Mouse (Mus musculus): ENCODE results near the gene Ube2d3.

Ube2d3 gene

DNA sequence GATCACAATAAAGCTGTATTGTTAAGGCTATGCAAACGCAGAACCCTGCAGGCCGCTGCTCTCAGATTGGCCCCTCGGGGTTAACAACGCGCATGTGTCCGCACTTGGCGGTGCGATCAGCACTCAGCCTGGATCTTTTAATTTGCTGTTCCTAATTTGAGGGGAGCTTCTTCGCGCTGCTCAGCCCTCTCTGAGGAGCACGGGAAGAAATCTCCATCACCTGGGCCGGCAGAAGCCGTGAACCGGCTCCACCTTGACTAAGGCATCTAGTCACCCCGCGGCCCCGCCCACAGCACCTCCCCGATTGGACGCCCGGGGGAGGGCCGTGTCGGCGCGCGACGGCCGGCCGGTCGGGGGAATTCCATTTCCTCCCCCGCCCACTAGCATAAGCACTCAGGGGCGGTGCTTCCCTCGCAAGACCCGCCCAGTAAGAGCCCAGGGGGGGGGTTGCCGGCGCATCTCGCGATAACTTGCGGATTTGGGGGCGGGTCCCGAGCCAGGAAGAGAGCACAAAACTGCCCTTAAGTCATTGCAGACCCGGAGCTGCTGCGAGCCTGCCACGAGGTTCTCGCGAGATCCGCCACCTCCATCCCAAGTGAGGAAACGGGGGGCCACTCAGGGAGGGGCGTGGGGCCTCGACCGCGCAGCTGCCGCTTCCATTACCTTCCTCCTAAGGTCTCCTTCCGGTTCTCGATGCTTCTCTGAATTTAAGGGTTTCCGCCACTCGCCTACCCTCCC, at the start of gene Ube2d3:
Gene Ube2d3 (plus strand): TSS at position 392 of the 738 bp plus-strand sequence.
- DNase-seq: peak; percentile 99 to 100

DNA sequence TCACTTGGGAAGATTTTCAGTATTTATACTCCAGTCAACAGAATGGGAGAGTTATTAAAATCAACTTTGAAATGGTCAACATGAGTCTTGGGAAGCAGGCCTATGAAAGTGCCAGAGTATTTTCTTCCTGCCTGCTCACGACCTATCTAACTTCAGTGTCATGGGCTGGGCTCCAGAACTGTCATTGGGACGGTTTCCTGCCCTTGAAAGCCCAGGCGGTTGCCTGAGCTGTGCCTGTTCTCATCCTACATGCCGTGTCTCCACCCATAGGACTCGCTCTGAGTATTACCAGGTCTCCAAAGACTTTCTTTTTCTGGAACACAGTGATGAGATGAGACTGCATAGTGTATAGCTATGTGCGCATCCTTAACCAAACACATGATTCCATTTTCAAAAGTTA, 44.8 kb upstream of the Ube2d3 start:
- no peak for DNase-seq

DNA sequence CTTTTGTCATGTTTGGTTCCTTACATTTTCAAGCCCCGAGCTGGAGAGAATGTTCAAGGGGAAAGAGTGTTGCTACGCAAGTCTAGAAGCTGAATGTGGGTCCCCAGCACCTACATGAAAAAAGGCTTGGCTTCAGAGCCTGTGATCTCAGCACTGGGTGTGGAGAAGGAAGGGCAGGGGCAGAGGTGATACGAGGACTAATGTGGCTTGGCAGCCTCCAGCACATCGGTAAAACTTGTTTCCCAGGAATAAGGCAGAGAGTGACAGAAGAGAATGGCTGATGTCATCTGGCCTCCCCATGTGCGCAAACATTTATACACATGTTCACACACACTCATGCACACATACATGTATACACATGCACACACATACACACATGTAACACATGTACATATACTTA, 42.9 kb upstream of the Ube2d3 start:
- no peak for DNase-seq

DNA sequence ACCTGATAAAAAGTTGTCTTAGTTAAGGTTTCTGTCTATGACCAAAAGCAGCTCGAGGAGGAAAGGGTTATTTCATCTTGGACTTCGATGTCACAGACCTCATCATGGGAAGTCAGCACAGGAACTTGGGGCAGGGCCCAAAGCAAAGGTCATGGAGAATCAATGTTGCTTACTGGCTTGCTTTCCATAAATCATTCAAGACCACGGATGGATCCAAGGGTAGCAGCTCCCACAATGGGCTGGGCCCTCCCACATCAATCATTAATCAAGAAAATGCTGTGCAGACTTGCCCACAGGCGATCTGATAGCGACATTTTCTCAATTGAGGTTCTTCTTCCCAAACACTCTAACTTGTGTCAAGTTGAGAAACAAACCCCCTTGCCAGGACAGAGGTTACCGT, 41.9 kb upstream of the Ube2d3 start:
- no peak for DNase-seq

GRCm38 (mm10) chr3:135397112-135397511, 40.8 kb upstream of the Ube2d3 start:
- no peak for DNase-seq

- DNase-seq: peak; percentile 94
Observed at GRCm38 (mm10) chr3:135402201-135402658, 35.7 kb upstream of the Ube2d3 start.

- peak; percentile 58 to 80 for DNase-seq
Observed at GRCm38 (mm10) chr3:135403211-135403610, 34.7 kb upstream of the Ube2d3 start.

DNA sequence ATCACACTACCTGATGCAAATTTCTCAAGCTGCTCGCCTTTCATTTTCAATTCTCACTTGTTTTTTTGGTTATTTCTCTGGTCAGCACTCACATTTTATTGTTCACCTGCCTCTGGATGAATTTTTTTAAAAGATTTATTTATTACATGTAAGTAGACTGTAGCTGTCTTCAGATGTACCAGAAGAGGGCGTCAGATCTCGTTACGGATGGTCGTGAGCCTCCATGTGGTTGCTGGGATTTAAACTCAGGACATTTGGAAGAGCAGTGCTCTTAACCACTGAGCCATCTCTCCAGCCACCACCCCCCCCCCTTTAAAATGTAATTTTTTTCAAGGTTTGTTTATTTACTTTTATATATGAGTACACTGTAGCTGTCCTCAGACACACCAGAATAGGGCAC, 34.1 kb upstream of the Ube2d3 start:
- no peak for DNase-seq

GRCm38 (mm10) chr3:135404599-135404998, 33.4 kb upstream of the Ube2d3 start:
- DNase-seq: no peak

DNA sequence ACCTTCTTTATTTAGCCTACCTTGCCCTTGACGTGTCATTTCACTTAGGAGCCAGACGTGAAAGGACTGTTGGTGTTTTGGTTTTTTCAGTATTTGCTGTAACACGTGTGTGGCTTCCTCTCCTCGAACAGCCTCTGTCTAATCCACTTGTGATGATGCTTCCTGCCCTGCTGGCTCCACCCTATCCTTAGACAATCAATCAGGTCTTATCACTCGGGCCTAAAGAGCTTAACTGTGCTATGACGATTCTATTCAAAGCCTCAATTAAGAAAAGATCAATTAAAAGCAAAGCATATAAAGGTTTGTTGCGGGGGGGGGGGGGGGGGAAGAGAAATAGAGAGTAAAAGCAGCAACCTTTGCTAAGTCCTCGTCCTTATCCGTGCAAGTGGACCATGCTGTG, 30.6 kb upstream of the Ube2d3 start:
- DNase-seq: no peak

- no peak for DNase-seq
Observed at GRCm38 (mm10) chr3:135409219-135409618, 28.7 kb upstream of the Ube2d3 start.

DNA sequence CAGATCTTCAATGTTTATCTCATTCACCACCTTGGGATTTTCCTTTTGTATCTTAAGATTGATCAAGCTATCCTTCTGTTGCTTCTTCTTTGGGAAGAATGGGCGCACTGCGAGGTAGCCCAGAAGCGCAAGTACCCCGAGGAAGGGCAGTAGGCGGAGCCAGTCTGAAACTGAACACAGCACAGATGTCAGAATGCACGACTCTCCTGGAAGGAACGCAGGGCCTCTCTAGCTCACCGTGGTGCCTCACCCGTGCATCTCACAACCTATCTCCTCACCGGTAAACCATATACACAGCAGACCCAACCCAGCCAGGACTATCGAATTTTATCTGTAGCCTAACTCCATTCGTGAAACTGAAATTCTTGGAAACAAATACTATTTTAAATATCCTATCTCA, 26.9 kb upstream of the Ube2d3 start:
- no peak for DNase-seq

DNA sequence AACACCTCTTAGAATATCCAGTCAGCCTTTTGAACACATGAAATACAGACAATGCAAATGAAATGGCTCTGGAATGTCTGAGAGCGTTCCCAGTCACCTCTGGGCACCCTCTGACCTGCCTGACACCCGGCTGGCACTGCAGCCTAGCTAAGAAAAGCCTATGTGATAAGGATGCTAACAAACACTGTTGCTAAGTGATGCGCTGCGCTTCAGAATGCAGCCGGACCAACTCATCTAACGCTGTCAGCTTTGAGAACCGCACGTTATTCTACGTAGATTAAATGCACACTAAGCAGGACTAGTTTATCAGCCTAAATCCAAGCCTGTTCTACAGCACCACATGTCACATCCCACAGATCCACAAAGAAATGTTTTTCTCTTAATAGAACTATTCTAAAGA, 26.1 kb upstream of the Ube2d3 start:
- DNase-seq: no peak

DNA sequence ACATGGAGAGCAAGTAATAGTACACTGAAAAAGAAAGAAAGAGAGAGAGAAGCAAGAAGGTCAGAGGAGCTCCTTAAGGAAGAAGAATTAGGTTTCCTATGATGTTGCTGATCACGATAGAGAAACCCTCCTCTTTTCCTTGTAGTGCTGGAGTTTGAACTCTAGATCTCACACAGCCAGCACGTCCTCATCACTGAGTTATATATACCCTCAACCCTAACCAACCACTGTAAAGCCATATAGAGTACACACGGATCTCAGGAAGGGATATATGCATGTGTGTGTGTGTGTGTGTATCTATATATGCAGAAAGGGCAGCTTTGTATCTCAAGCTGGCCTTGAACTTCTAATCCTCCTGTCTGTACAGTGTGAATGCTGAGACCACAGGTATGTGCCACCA, 20.7 kb upstream of the Ube2d3 start:
- DNase-seq: no peak

DNA sequence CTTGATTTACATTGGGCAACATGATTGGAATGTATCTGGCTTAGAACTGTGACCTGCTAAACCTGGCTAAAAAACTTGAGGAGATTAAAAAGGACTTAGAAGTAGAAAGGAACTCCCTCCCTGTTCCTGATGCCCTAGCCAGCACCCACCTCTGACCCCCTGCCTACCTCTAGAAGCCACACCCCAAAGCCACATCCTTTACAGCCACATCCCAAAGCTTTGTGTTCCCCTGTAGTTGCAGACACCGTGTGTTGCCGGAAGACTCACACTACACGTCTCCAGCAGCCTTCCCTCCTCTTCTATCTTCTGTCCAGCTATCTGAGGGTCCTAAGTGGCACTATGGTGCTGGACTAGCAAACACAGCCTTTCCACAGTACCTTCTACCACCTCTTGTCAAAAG, 20.1 kb upstream of the Ube2d3 start:
- peak; percentile 53 to 70 for DNase-seq

DNA sequence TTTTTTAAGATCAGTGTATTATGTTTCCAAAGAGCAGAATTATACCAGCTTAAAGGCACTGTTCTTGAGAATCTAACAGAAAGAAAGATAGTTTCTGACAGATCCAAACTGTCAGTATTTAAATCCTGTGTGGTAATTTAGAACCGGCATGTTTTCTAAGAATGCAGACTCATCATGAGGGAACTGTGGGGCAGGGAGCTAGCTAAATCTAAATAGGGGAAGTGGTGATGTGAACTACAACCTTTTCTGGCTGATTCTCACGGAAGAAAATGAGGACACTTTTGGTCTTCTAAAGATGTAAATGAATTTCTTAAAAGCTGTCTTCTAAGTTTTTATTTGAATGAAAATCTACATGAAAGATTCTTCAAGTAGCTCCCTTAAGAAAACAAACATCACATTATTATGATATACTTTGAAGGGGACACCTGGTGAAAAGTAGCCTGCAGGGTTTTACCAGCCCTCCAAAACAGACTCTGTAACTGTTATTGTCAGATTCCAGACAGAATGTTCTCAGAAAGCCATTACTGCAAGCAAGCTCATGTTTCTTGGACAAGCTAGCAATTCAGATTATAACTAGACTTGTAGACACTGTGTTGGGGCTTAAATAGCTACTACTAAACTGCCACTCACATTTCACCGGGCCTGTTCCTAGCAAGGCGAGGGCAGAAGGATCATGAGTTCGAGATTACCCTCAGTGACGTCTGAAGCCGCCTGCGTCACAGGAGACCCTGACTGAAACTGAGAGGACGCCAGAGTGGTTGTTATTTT, 17.2 kb upstream of the Ube2d3 start:
- DNase-seq: no peak

DNA sequence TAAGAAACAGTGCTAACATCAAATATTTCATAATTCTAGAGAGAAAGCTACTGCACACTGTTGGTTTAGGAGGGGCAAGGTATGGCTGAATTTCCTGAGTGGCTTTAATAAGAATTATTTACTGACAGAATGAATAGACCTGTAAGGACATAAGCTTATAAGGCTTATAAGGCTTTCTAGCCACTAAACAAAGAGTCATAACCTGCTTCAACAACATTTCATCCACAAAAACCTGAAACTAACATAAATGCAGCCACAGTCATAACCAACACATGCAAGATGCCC, 16.7 kb upstream of the Ube2d3 start:
- no peak for DNase-seq

DNA sequence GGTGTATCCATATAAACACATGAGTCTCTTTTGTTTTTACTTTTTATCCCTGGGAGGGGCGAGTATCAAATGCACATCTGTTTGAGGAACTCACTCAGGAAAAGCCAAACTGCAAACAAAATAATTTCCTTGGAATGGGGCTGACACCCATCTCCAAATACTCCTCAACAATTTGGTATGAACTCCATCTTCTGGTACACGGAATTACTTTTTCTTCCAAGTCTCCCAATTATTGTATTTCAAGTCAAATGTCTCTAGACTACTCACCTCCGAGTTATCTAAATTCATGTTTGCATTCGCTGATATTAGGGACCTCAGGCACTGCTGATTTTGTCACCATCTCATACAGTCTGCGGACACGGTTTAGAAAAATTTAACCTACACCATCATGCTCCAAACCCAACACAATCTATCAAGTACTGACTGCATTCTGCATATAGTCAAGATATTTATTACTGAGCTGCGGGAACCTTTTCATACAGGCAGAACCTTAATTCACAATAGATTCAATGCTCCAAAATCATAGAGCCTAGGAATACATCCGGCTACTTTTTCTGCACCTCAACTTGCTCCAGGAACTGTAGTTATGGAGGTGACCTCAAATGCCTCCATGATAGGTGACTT, 15.6 kb upstream of the Ube2d3 start:
- no peak for DNase-seq

DNA sequence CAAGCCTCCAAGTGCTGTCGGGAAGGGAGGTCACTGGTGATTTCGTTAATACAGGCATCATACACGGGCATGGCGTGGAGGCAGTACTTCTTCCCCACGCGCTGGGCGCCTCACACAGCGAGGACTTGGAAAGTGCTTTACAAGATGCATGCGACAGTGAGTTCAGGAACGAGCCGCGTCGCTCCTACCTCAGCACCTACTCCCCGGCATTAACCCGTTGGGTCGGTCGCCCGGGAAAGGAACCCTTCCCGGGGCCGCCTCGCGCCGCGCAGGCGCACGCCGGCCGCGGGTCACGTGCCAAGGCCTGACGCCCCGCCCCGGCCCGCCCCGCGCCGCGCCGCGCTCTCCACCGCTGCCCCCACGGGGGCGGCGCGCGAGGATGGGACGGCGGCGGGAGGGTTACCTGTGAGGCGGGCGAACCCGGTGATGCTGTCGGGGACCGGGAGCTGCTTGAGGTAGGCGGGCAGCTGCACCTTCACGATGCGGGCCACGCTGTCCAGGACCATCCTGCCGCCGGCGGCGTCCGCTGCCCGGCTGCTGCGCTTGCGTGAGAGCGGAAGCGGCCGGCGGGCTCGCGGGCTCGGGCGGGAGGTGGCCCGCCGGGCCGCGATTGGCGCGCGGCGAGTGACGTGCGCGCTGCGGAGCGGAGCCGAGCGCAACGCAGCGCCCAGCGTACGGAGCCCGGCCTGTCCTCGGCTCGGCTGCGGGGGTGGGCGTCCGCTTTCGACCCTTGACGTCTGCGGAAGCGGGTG, 14.9 kb upstream of the Ube2d3 start:
- peak; percentile 88 for DNase-seq

DNA sequence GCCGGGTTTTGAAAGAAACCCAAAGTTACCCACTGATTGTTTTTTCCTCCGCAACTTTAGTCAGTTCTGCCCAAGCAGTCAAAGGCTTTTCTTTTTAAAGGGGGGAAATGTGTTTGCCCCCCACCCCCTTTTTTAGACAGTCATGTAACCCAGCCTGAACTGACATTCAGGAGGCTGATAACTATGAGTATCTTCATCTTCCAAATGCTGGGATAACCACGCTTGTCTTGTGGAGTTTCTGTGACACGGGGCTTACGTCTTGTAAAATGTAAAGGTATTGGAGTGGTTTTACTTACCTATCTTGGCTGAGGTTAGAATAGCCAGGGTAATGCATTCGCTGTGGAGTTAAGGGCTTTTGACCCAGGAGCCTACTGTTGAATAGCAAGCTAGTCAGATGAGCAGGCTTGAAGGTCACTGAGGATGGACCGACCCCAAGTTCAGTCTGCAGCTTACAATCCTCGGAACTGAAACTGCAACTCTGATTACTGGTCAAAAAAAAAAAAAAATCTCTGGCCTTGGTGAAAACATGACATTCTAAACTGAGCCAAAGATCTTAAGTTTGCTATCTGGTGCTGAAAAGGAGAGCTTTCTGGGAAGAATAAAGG, 14.2 kb upstream of the Ube2d3 start, which contains the start of gene Cisd2:
Gene Cisd2 (minus strand): TSS at position 318 of the 605 bp plus-strand sequence.
- DNase-seq: no peak

GRCm38 (mm10) chr3:135436901-135437616, 890 bp upstream of the Ube2d3 start:
- DNase-seq: no peak

GRCm38 (mm10) chr3:135438531-135438912, 573 bp downstream of the Ube2d3 start:
- peak; percentile 94 to 95 for DNase-seq

Measured in thymus, postnatal 36 days (tissue).